Mouse (Mus musculus): ENCODE measurements at regions not wholly inside any gene's neighbourhood (a gene's known extent, or its start where the extent isn't known, plus 50 kb on each side); places are given as distances from the start of the nearest gene placed in this dataset.

DNA sequence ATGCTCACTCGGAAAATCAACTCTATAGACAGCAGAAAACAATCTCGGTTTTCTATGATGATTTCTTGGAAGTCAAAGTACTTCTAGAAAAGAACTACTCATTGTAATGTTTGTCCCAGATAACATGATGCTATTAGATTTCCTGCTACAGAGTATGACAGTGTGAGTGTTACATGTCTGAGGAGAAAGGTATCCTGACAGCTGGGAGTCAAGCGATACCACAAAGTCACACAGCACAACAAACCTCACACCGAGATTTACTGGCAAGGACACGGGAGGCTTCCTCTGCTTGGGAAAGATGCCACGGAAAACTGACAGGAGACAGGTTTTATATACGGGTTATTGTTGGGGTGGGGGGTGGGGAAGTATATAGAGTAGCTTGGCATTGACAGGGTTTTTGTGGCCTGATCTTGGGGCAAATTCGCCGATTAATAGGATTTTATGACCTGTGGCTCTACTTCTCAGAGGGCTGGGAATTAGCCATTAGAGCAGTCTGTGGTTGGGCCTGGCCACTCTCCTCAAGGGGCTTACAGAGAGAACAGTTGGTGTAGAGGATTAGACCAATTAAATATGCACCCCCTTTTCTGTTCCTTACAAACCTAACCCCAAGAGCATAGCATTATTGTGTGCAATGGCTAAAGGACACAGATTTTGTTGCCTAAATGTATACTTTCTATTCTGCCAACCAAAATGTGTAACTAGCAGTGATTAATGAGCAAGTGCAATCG, 209.2 kb upstream of the Sfrp2 start:
- DNase-seq = no peak

DNA sequence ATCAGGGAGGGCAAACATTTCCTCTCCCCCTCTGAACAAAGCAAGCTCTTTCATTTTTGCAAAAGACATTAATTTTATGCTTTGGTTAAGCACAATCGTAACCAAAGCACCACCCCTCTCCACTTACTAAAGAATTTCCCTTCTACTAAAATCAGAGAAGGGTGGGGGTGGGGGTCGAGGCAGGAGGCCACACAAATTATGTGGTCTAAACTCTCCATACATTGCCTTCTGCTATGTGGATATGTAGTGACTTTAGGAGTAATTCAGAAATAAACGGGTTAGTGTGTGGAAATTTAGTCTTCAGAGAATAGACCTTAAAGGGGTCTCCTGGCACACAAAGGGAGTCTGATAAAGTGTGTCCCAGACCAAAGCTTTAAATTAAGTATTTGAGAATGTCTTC, 204.1 kb upstream of the Sfrp2 start:
- no peak for DNase-seq

DNA sequence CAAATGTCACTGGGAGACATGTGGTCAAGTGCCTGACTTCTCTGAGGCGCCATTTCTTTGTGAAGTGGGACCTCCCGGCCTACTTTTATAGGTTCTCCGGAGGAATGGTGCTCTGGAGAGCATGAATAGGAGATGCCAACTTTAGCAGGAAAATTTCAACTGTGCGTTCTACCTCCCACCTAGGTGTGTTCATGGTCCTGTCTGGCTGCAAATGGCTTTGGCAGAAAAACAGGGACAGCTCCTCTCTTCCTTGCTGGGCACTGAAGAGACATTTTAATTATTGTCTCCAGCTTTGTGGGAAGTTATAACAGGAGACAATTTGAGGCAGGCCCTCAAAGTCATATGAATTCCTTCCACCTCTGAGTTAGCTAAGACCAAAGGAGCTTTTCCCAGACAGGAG, 190.6 kb upstream of the Sfrp2 start:
- no peak for DNase-seq

DNA sequence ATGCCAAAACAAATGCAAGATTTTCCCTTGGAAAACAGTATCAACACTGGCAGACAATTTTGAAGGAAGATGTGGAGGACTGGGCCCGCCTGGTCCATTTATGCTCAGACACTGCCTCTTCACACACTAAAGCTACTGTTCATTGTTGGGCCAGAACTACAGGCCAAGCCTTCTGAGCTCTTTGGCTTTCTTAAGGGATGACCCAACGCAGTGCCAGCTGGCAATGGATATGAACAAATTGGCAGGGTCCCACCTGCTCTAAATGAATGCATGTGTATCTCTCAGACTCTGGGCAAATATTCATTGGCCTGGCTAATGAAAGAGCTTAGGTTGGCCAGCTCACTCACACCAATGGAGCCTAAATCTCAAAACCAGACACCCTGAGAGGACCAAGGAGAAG, 190.0 kb upstream of the Sfrp2 start:
- DNase-seq = peak; percentile 6 to 7

DNA sequence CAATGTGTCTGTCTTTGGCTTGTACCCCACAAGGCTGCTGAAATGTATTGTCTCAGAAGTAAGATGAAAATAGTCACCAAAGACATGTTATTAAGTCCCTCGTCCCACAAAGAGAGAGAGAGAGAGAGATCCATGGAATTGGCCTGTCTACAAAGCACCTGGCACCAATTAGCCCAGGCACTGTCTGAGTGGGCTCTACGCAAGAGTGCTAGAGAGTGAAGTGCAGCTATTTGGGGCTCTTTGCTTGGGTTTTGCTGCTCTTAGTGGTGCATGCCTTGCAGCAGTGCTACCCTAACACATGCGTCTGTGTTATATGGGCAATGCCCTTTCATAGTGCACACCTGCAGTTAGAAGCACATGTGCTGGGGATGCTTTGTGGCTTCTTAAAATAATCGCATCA, 185.4 kb upstream of the Sfrp2 start:
- DNase-seq = no peak

DNA sequence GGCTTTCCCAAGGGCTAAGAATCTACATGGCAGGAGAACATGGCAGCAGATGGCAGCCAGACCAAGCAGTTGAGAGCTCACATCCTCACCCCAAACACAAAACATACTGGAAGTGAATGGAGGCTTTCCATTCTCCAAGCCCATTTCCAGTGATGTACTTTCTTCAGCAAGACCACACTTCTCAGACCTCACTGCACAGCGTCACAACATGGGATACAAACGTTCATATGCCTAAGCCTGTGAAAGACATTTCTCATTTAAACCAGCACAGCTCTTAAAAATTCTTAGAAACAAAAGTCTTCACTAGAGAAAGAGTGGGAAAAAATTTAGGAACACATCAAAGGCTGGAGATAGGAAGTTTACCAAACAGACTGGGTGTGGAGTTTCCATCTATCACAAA, 183.9 kb upstream of the Sfrp2 start:
- no peak for DNase-seq

DNA sequence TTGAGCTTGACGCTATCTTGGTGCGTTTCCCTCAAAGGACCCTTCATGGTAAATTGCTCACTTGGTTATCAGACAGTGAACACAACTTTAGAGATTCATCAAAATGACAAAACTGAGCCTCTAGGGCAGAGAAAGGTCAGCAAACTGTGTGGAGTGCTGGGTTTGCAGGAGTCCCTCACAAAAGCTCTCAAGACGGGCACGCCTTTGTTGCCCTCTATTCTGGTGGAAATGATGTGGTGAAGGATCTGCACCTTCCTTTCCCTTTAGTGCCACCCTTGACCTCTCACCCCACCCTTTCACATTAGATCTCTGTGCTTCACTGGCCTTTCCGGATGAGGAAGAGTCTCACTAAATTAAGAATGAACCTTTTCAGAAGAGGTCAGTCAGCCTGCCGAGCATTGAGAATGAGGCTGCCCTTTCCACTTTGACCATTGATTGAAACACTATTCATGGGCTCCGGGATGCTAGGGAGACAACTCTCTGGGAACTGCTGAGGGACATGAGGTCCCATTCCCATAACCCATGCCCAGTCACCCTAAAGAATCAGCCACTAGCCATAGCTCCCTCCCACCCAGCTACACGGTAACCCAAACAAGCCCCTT, 182.9 kb upstream of the Sfrp2 start:
- DNase-seq = no peak

DNA sequence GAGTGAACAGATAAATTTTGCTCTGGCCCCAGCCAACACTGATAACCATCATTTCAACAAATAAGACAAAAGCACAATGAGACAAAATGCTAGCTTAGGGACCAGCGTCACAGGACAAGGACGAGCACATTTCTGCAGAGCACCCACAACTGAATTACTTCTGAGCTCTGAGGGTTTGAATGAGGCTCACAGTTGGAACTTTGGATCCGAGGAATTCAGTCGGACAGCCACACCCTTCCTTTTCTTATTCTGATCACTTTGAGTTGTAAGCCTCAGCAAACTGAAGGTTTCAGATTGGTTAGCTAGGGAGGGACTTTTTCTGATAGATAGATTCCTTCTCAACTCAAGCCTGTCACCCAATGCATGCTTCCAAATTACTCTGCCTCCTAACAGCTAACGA, 180.0 kb upstream of the Sfrp2 start:
- DNase-seq = no peak

DNA sequence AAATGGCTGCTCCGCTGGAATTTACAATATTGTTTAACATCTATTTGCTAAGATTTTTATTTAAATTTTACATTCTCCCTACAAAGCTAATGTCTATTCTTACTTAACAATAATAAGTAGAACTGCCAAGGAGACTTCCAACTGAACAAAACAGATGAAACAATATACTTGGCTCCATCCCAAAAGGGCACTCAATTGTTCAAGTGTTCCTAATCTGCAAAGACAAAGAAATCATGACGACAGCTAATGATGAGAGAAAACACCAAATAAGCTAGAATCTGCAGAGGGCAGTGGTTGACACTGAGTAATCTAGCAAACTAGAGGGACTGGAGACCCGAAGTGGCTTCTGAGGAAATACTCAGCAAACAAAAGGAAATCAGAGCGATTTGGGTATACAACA, 179.6 kb upstream of the Sfrp2 start:
- DNase-seq = no peak

DNA sequence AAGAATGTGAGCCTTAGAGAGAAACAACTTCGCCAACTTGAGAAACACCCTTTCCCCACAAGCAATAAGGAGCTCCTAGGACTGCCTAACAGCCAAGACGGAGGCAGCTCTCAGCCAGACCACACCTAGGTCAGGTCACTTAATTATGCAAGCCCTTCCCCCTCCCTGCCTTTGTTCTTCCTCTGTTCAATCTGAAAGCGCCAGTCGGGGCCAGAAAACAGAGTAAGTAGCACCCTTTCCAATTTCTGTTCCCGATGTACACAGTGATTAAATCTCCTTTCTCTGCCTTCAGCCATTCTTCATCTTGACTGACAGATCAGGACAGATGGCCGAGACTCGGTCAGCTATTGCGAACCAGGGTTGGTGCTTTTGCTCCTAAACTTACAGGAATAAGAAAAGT, 177.0 kb upstream of the Sfrp2 start:
- no peak for DNase-seq

DNA sequence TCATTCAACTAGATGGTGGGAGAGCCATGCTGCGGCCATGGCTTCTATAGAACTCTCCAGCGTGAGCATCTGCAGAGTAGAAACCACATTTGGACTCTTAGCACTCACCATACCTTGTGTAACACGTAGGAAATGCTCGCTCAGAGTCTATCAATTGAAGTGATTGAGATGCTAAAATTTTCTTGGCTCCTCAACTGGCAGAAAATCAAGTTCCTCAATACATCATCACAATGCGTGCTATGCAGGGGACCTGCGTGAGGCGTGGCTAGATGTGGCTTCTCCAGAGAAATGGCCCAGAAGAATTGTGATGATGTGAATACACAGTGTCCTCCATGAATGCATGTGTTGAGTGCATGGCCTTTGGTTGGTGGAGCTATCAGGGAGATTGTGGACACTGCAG, 174.9 kb upstream of the Sfrp2 start:
- DNase-seq = no peak

DNA sequence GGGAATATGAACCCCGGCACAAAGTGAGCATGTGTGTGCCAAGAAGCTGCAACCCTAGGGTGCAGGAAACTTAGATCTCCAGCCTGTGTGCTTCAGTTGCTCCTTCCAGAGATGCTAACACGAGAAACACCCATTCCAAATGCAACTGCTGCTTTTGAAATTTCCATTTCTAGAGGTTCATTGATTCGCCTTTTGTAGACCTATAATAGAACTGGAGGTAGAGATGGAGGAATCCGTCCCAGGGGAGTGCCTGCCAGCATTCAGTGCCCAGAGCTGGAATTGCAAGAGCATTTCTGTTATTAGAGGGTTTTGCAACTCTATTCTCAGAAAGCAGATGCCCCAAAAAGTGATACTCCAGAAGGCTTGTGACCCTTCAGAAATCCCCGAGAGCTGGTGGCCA, 172.8 kb upstream of the Sfrp2 start:
- no peak for DNase-seq

DNA sequence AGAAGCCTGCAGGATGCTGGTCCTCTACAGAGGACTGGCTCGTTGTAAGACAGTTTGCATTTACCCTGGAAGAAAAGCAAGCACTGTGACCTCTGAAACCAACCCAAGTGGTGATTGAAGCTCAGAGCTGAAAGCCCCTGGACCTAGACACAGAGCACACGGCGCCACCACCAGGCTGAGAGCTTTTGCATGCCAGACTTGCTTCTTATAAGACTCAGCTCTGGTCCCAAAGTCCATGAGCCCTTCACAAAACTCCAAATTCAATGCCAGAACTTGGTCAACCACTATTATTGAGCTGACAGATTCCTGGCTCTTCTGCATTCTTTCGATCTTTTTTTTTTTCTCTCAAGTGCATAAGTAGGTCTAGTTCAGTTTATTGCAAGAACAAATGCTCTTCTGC, 164.6 kb upstream of the Sfrp2 start:
- no peak for DNase-seq

DNA sequence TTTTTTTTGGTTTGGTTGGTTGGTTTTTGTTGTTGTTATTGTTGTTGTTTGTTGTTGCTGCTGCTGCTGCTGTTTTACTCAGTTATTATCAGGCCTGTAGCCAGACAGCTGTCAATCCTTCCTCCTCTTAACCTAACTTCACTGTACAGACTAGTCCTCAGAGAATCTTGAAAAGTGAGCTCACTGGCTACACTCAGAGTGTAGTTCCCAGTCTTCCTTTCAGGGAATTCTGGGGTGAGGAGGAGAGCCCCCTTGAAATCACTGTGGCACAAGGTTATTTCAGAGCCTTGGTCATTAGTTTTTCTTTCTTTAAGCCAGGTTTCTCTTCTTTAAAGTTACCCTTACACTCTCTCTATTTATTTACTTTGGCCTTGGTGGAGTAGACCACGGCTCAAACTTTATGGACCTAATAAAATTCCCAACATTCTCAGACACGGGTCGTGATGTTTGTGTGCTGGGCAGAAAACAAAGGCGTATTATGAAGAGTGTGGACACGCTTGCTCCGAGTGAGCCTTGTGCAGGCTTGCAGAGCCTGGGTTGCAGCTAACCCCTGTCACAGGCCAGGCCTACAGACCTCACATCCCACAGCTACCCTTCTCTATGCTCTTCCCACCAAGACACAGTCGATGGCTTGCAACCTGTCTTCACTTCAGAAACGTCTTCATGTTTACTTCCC, 156.9 kb upstream of the Sfrp2 start:
- no peak for DNase-seq

DNA sequence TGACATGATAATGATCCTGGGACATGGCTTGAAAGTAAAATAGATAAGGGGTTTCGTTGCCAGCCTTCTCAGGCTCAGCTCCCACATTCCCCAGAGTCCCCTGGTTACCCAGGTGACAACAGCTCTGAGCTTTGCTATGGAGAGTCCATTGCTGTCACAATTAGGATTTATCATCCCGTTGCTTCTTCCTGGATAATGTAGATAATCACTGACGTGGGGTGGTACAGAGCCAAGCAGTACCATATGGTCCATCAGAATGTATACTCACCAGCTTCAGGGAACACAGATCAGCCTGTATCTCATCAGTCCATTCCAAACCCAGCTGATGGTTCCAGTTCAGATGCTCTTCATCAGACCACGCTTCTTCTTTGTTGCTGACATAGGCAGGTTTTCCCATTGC, 145.7 kb upstream of the Sfrp2 start:
- no peak for DNase-seq

DNA sequence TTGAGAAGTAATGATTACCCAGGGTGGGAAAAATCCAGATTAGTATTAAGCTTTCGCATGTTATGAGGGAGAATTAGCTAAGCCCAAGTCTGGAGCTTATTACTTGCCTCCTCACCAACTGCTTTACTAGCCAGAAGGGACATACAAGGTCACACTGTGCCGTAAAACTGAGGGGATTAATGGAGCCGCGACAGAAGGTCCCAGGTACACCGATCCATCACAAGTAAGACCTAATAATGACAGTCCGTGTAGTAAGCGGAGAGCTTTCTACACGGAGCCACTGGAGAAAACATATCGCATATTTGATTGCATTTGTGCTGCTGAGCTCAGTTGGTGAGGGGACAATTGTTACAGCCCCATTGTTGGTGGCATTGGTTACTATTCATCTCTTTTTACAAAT, 133.1 kb upstream of the Sfrp2 start:
- DNase-seq = no peak

DNA sequence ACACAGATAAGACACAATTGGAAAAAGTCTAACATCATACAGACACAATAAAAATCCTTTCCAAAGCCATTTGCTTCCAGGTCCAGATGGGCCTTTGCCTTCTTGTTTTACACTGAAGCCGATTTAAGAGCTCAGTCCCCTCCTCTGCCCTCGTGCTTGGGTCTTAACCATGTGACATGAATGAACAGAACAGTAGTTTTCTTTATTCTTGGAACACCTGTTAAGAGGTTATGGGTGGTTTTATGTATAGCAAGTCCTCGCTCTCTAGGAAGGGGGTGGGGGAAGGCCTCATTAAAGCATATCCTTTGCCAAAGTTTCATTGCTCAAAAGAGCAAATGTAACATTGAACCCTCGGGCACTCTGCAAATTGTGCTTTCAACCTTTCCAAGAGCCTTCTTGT, 125.7 kb upstream of the Sfrp2 start:
- DNase-seq = no peak

DNA sequence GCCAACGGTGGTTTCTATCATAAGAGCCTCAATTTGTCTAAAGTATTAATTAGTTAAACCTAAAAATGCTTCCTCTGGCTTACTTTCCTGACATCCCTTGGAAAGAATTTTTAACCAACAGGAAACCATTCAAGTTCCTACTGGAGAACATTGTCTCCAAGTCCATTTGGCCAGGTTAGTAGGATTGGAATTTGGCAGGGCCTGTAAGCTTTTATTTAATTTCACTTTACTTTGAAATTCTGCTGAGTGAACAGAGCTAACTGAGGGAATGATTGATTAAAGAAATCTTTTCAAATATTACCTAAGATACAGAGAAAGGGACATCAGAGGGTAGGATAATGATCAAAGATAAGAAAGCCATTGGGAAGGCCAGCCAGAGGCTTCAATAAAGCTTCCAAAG, 102.4 kb upstream of the Sfrp2 start:
- DNase-seq = no peak

DNA sequence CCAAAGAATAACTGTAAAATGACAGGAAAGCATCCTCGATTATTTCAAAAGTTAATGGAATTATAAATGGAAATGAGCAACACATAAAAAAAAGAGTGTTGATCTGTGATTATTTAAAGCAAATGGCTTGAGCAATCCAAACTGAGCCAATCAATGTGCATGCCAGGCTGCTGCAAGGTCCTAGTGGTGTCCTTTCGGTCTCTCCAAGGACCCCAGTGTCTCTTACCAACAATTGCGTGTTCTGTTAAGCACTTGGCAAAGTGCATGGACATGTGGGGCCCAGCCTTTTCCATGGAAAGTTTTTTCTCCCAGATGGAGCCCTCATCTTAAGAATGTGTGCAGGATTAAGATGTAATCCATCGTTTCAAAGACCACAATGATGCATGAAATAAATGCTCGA, 90.0 kb upstream of the Sfrp2 start:
- DNase-seq = no peak

DNA sequence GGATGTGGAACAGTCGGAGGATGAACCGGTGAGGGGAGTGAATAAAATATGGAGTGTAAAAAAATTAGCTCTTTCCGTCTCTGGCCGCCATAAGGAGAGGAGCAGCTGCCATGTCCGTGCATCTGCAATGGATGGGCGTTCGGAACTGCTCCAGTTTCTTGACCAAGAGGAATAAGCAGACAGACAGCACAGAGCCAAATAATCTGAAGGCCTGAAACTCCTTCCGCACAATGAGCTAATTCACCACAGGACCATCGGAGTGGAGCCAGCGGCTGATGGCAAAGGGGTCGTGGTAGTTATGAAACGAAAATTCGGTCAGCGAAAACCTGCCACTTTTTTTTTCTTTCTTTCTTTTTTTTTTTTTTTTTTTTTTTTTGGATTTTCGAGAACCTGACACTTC, 79.5 kb upstream of the Sfrp2 start:
- no peak for DNase-seq

DNA sequence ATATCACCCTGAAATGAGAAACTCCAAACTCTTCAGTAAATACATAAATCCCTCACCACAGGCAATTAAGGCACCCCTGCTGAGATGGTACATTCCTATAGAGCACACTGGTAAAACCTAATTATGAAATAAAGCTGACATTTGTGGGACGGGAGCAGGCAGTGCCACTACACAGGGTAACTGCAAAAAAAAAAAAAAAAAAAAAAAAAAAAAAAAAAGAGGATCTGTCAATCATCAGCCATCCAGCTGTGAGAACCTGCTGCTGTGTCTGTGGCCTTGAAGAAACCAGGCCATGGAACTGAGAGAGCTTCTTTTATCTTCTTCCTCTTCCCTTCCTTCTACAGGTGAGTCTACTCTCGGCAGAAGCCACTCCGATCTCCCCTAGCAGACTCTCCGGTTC, 78.6 kb upstream of the Sfrp2 start:
- DNase-seq = no peak

DNA sequence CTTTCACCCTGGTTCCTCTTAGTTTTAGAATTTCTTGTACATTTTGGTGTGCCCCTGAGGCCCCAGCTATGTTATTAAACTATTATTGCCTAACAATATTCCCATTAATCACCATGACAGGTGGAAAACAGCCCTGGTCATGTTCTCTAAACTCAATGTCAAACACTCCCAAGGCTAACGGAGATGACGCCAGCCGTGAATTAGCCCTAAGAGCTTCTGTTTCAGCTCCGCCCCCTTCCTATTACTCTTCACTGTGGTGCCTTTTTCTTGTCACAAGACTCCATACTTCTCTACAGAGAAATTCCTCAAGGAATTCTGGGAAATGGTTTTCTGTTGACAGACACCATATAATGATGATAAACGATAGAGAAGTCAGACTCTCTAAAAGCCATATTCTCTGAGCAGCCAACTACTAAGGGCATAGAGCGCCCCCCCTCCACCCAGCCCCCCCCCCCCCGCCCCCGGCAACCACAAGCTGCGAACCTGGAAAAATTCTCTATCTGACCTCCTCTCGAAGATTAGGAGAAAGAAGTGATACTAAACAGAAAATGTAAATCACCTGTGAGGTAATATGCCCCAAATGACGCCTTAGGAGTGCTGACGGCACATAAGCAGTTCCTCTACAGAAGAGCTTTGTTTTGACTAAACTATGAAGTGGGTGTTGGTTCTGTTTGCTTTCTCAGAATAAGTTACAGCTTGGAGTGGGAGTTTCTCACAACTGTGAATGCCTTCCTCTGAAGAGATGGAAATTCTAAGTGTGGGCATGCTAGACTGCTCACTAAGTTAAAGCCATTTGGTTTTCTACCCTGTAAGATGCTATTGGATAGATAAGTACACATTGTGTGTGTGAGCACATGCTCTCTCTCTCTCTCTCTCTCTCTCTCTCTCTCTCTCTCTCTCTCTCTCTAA, 76.8 kb upstream of the Sfrp2 start:
- DNase-seq = no peak

DNA sequence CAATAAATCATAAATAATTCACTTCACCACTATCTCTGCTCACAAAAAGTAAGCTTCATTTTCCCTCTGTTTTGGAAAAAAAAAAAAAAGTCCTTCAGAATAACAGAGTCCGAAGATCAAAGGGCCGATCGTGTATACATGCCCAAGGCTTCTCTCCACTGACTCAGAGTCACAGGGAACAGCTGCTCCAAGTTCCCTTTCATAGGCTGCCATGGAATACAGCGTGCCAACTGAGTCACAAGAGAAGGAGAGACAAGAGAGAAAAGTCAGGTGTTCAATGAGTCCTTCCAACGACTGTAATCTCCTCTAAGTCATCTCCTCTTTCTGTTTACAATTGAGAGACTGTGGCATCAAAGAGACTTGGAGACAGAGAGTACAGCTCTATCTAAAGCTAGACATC, 71.6 kb upstream of the Sfrp2 start:
- DNase-seq = no peak

DNA sequence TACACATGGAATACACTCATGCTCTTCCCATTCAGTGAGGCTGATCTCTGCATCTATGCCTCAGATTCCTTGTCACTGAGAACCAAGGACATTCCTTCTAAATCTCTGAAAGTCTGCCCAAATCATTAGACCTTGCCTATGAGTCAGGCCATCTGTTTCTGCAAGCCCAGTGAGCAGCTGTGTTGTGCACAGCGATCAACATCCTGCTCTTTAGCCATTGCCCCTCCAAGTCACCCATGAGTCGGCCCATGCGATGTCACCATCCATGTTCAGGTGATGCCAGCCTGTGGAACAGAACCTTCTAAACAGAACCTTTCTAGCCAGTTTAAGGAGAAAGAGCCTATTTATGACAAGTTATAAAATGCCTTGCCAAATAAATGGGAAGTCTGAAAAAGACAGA, 66.4 kb upstream of the Sfrp2 start:
- no peak for DNase-seq

Data from cerebellum, postnatal 36 days (tissue).